Mouse (Mus musculus) myocyte (in vitro differentiated cells): ENCODE measurements at regions not wholly inside any gene's neighbourhood (a gene's known extent, or its start where the extent isn't known, plus 50 kb on each side); places are given as distances from the start of the nearest gene placed in this dataset.

Experiments used
- H3K27me3 ChIP-seq: one replicate; pipeline ENCODE4 v1.6.1; 2011; ENCODE audit not compliant: control insufficient read depth, insufficient read depth, insufficient read length
- H3K36me3 ChIP-seq: one replicate; pipeline ENCODE4 v1.6.1; 2011; ENCODE audit not compliant: control insufficient read depth, insufficient read depth
- H3K4me2 ChIP-seq: one replicate; pipeline ENCODE4 v1.6.1; 2011; ENCODE audit warnings: low read depth, control low read depth
- H3K4me3 ChIP-seq: one replicate; pipeline ENCODE4 v1.5.1; 2011; ENCODE audit warnings: mild to moderate bottlenecking, control low read depth, moderate library complexity
- H3K79me2 ChIP-seq: one replicate; pipeline ENCODE4 v1.6.1; 2011; ENCODE audit not compliant: control insufficient read depth, insufficient read depth
- H3ac ChIP-seq: one replicate; pipeline ENCODE4 v1.6.1; 2011; ENCODE audit not compliant: control insufficient read depth, insufficient read length
- CEBPB ChIP-seq: IDR thresholded peaks from 2 replicates; pipeline ENCODE4 v1.6.1; 2011; ENCODE audit warnings: mild to moderate bottlenecking, moderate library complexity; ENCODE audit not compliant: poor library complexity, insufficient read depth, severe bottlenecking
- E2F4 ChIP-seq: IDR thresholded peaks from one replicate; pipeline ENCODE4 v1.6.1; 2011; ENCODE audit warnings: mild to moderate bottlenecking, control low read depth, moderate library complexity; ENCODE audit not compliant: insufficient read depth
- MAX ChIP-seq: IDR thresholded peaks from one replicate; pipeline ENCODE4 v1.6.1; 2011; ENCODE audit warnings: low read depth, mild to moderate bottlenecking, control low read depth
- MYOD1 ChIP-seq, 3 experiments: IDR thresholded peaks; one replicate each; pipeline ENCODE4 v1.6.1; 2011; ENCODE audit warnings: control low read depth in 2 of 3, low read depth in 2 of 3, mild to moderate bottlenecking in 2 of 3, moderate library complexity in 1 of 3; ENCODE audit not compliant: insufficient read length in 2 of 3, control insufficient read depth in 1 of 3
- MYOG ChIP-seq, 3 experiments: IDR thresholded peaks; one replicate each; pipeline ENCODE4 v1.6.1; 2011; ENCODE audit warnings: control low read depth in 2 of 3, low read depth in 2 of 3, mild to moderate bottlenecking in 2 of 3; ENCODE audit not compliant: insufficient read length in 2 of 3, control insufficient read depth in 1 of 3, insufficient read depth in 1 of 3
- POLR2A ChIP-seq: IDR thresholded peaks from one replicate; pipeline ENCODE4 v1.6.1; 2011; ENCODE audit warnings: low read depth, mild to moderate bottlenecking, control low read depth, moderate library complexity; ENCODE audit not compliant: insufficient read length
- POLR2AphosphoS2 ChIP-seq: IDR thresholded peaks from one replicate; pipeline ENCODE4 v1.6.1; 2011; ENCODE audit warnings: low read depth, control low read depth; ENCODE audit not compliant: insufficient read length
- REST ChIP-seq: IDR thresholded peaks from one replicate; pipeline ENCODE4 v1.6.1; 2011; ENCODE audit warnings: mild to moderate bottlenecking, control low read depth, moderate library complexity; ENCODE audit not compliant: insufficient read depth, insufficient read length
- SRF ChIP-seq: IDR thresholded peaks from one replicate; pipeline ENCODE4 v1.6.1; 2011; ENCODE audit warnings: low read depth; ENCODE audit not compliant: control insufficient read depth, insufficient read length
- TCF12 ChIP-seq: IDR thresholded peaks from one replicate; pipeline ENCODE4 v1.6.1; 2011; ENCODE audit warnings: mild to moderate bottlenecking, control low read depth; ENCODE audit not compliant: poor library complexity, insufficient read depth, severe bottlenecking
- TCF3 ChIP-seq: IDR thresholded peaks from one replicate; pipeline ENCODE4 v1.6.1; 2011; ENCODE audit warnings: low read depth, control low read depth; ENCODE audit not compliant: insufficient read length
- USF1 ChIP-seq: IDR thresholded peaks from one replicate; pipeline ENCODE4 v1.6.1; 2011; ENCODE audit warnings: low read depth, mild to moderate bottlenecking, control low read depth, moderate library complexity

GRCm38 (mm10) chr13:70989999-70990645 is 148.5 kb upstream of the Adamts16 start:
- TF ChIP-seq MYOG (IDR thresholded peaks at IDR 0.05; ENCODE audit: control insufficient read depth in 1 of 3, insufficient read depth in 1 of 3, insufficient read length in 2 of 3, low read depth in 2 of 3) (no peak), TCF3 (no peak), SRF (no peak), POLR2A (no peak), CEBPB (no peak), USF1 (no peak), POLR2AphosphoS2 (no peak), MYOD1 (IDR thresholded peaks at IDR 0.05; ENCODE audit: control insufficient read depth in 1 of 3, insufficient read length in 2 of 3, low read depth in 2 of 3) (no peak)
- H3ac ChIP-seq, result no peak overlapping the region
- H3K4me3 ChIP-seq, result no peak overlapping the region
- no peak overlapping the region for H3K4me2 ChIP-seq
- H3K36me3 ChIP-seq, result no peaks in the 10 kb centered on the region
- no peaks in the 10 kb centered on the region for H3K79me2 ChIP-seq
- H3K27me3 ChIP-seq, result peaks cover 3% of the 10 kb centered on the region

GRCm38 (mm10) chr13:70979344-70979743 is 137.7 kb upstream of the Adamts16 start:
- no peak for TF ChIP-seq SRF
- TF ChIP-seq TCF12, result no peak
- no peak for TF ChIP-seq REST
- no peak for TF ChIP-seq CEBPB
- no peak for TF ChIP-seq E2F4
- TF ChIP-seq USF1, result no peak
- no peak for TF ChIP-seq TCF3
- TF ChIP-seq MYOD1 (IDR thresholded peaks at IDR 0.05; ENCODE audit: control insufficient read depth in 1 of 3, insufficient read length in 2 of 3, low read depth in 2 of 3), result no peak
- no peak for TF ChIP-seq POLR2A
- no peak for TF ChIP-seq MAX
- TF ChIP-seq MYOG (IDR thresholded peaks at IDR 0.05; ENCODE audit: control insufficient read depth in 1 of 3, insufficient read depth in 1 of 3, insufficient read length in 2 of 3, low read depth in 2 of 3), result no peak
- no peak for TF ChIP-seq POLR2AphosphoS2
- no peaks in the 10 kb centered on the region for H3K79me2 ChIP-seq
- H3K4me2 ChIP-seq, result no peak overlapping the region
- H3K4me3 ChIP-seq, result no peak overlapping the region
- H3K36me3 ChIP-seq, result no peaks in the 10 kb centered on the region
- no peak overlapping the region for H3ac ChIP-seq
- no peaks in the 10 kb centered on the region for H3K27me3 ChIP-seq

GRCm38 (mm10) chr13:70978547-70979307 is 137.1 kb upstream of the Adamts16 start:
- Histone ChIP-seq H3K4me3 (no peak overlapping the region), H3K4me2 (no peak overlapping the region), H3K79me2 (no peaks in the 10 kb centered on the region), H3K27me3 (no peaks in the 10 kb centered on the region), H3K36me3 (no peaks in the 10 kb centered on the region), H3ac (no peak overlapping the region)
- TF ChIP-seq POLR2AphosphoS2 (no peak), CEBPB (no peak), MYOD1 (IDR thresholded peaks at IDR 0.05; ENCODE audit: control insufficient read depth in 1 of 3, insufficient read length in 2 of 3, low read depth in 2 of 3) (no peak), SRF (no peak), TCF12 (no peak), MYOG (IDR thresholded peaks at IDR 0.05; ENCODE audit: control insufficient read depth in 1 of 3, insufficient read depth in 1 of 3, insufficient read length in 2 of 3, low read depth in 2 of 3) (no peak), POLR2A (no peak), USF1 (no peak), MAX (no peak), E2F4 (no peak), REST (no peak), TCF3 (no peak)

GRCm38 (mm10) chr13:70969596-70969995 is 128.0 kb upstream of the Adamts16 start:
- no peak overlapping the region for H3ac ChIP-seq
- TF ChIP-seq POLR2AphosphoS2 (no peak), USF1 (no peak), CEBPB (no peak), REST (no peak), MYOD1 (IDR thresholded peaks at IDR 0.05; ENCODE audit: control insufficient read depth in 1 of 3, insufficient read length in 2 of 3, low read depth in 2 of 3) (no peak), POLR2A (no peak), MAX (no peak), SRF (no peak), MYOG (IDR thresholded peaks at IDR 0.05; ENCODE audit: control insufficient read depth in 1 of 3, insufficient read depth in 1 of 3, insufficient read length in 2 of 3, low read depth in 2 of 3) (no peak)
- H3K4me2 ChIP-seq, result no peak overlapping the region

More at GRCm38 (mm10) chr13:70969596-70969995, 128.0 kb upstream of the Adamts16 start:
- no peaks in the 10 kb centered on the region for H3K36me3 ChIP-seq
- H3K27me3 ChIP-seq, result peaks cover 6% of the 10 kb centered on the region
- no peak overlapping the region for H3K4me3 ChIP-seq
- no peaks in the 10 kb centered on the region for H3K79me2 ChIP-seq
